Mouse (Mus musculus): Measurements from ENCODE around the gene Pde10a. TPM values are rescaled to one million over a fixed set of nuclear protein-coding genes. Genes with fewer than 3 reads are reported as not detected.

Gene Pde10a
- total RNA-seq, 2 experiments from 2014 or later: 20.2 to 21.3 TPM

GRCm38 (mm10) chr17:8524387-8525165 lies 596 bp upstream of the Pde10a start:
- peak; percentile 54 to 67 for DNase-seq (ENCODE audit: low spot score in 2 of 2)

DNA sequence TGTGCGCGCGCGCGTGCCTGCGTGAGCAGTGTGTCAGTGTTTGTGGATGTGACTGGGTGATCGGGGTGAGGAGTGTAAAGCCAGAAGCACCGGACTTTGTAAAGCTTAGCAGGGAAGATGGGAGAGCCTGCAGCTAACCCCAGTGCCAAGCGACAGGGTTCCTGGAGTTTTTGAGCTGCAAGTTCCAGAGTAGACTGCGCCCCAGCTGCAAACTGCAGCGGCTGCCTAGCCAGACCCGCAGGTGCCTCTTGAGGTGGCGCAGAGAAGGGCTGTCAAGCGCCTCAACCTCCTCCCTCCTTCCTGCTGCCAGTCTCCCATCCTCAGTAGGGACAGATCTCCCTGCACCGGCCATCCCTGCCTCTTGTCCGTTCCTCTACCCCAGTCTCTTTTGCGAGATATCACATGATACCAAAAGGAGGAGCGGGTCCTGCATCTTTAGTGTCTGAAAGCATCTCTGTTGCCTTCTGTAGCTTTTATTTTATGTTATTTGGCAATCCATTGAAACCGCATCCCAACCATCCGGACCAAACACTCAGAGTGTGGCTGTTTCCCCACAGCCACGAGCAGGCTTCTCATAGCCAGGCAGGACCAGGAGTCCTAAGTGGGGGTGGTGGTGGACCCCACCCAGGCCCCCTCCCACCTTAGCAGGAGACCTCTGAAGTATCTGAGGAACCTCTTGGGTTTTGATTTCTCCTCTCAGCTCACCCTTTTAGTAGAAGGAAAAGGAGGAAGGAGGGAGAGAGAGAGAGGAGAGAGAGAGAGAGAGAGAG lies 984 bp downstream of the Pde10a start:
- DNase-seq (ENCODE audit: low spot score in 2 of 2): no peak

- DNase-seq (ENCODE audit: low spot score in 2 of 2): no peak
Observed at GRCm38 (mm10) chr17:8526815-8527261, 1.7 kb downstream of the Pde10a start.

DNA sequence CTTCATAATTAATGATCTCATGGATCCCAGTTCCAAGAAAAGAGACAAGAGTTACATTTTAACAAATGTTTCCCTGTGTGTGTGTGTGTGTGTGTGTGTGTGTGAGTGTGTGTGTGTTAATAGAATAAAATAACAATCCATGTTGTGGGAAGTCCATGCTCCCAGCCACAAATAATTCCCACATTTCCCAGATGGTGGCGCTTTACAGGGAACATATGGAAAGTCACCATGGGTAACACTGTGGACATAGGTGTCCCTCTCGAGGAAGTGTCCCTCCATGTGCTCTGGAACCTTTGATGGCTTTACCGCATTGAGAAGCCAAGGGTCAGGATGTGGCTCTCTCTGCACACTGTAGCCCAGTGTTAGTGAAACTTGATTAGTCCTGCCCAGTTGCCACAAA lies 3.5 kb downstream of the Pde10a start:
- DNase-seq (ENCODE audit: low spot score in 2 of 2): no peak

DNA sequence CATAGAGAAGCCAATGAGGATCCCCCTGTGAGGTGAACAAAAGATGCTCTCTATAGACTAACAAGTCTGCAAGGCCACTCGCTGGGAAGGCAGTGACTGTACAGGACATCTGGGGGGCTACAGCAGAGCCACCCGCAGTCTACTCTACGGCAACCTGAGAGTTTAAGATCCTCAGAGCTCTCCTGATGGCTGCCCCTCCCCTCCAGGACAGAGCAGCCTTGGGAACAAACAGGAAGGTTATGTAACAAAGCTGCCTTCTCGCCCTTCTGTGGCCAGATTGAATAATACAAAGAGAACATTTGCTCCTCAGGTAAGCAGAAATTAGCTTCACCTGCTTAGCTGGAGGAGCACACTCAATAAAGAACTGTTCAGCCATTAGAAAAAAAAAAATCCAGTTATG lies 7.4 kb downstream of the Pde10a start:
- DNase-seq (ENCODE audit: low spot score in 2 of 2): no peak

GRCm38 (mm10) chr17:8533828-8534227 lies 8.7 kb downstream of the Pde10a start:
- no peak for DNase-seq (ENCODE audit: low spot score in 2 of 2)

DNA sequence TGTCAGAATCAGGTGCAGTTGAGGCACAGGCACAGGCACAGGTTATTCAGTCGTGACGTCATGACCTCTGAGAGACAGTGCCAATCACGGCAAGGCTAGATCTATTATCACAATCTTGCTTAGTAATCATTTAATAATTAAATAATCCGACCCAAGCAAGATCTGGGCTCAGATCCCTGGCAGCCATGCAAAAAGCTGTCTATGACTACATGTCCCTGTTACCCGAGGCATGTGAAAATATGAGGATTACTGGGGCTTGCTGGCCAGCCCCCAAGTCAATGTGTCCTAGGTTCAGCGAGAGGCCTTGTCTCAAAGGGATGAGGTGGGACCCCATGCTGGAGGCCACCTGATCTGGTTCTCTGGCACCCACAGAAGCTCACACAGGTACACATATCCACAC lies 11.3 kb downstream of the Pde10a start:
- no peak for DNase-seq (ENCODE audit: low spot score in 2 of 2)

DNA sequence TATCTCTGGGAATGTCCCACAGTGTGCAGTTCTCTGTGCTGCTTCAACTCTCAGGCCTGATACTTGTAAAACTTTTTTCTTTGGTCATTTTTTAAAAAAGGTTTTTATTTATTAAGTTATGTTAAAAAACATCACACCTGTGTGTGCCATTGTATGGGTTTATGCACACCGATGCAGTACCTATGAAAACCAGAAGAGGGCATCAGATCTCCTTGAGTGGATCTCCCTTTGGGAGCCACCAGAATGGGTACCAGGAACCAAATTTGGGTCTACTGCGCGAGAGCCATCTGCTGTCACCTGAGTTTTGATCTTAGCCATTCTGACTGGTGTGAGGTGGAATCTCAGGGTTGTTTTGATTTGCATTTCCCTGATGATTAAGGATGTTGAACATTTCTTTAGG lies 12.9 kb downstream of the Pde10a start:
- DNase-seq (ENCODE audit: low spot score in 2 of 2): no peak

GRCm38 (mm10) chr17:8541974-8542538 lies 16.9 kb downstream of the Pde10a start:
- DNase-seq (ENCODE audit: low spot score in 2 of 2): no peak

DNA sequence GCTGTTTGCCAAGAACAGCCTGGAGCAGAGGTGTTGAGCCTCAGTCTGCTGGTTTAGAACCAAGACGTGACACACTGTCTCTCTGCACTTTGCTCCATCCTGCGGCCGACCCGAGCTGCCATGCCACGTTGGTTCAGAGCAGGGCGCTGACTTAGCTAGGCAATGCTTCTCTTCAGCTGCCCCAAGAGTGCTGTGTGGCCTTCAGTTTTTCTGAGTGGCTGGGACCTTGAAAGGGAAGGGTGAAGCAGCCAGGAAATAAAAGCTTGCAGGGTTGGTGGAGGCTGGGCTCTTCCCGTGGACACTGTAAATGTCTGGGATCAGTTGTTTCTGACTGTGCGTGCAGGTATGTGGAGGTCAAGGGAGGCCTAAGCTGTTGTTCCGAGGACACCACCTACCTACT lies 21.2 kb downstream of the Pde10a start:
- no peak for DNase-seq (ENCODE audit: low spot score in 2 of 2)

GRCm38 (mm10) chr17:8548733-8549132 lies 23.6 kb downstream of the Pde10a start:
- DNase-seq (ENCODE audit: low spot score in 2 of 2): no peak

DNA sequence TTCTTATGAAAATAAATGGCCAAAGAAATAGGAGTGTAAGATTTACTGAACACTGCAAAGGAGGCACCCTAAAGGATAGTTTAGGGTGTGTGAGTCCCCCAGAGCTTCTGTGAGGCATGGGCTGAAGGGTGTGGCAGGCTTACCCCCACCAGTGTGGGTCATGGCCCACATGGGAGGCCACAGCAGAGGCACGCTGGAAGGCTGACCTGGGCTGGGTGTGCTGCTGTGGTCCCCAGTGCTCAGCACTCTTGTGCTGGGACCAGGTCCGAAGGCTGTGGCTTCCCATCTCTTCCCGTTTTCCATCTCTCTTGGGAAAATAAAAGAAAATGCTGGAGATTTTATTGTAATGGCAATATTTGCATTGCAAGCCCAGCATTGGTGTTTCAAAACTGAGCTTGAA lies 26.5 kb downstream of the Pde10a start:
- no peak for DNase-seq (ENCODE audit: low spot score in 2 of 2)

DNA sequence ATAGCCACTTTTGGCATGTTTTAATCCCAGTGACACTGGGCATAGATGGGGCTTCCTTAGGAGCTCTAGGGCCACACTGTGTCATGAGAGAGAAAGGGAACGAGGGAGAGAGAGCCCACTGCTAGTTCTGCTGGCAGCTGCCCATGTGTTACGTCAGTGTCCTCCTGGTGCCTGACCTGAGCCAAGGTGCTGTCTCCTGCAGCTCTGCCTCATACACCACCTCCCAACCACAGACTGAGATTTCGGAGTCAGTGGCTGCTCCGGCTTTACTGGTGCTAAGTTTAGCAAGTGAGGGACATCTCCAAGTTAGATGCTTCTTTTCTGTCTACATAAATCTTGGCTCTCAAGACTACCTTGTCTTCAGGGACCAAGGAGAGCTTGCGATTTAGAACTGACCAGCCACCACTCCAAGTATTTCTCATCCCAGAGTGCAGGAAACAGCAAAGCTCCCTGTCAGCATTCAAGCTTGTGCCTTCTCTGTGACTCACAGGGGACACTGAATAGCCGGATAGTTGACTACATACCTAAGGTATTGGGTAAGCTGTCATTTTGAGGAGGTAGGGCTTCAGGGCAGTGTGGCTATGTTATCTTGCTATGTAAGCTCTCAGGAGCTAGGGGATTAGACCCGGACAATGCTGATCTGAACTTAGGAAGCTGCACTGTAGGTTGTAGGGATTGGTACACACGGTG lies 27.3 kb downstream of the Pde10a start:
- no peak for DNase-seq (ENCODE audit: low spot score in 2 of 2)

DNA sequence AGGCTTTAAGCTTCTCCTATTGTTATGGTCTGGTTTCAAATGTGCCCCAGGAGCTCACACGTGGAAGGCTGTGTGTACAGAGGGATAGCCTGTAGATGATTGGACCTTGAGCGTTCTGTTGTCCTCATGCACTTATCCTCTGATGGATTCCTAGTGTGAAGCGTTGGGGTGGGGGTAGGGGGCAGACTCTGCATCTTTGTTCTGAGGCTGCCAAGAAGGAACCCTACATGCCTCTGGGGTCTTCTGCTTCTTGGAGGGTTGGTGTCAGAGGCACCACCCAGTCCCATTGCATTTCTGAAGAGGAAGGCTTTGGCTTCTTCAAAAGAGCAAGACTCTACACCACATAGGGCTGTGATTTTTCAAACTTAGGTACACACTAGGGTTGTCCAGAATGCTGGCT lies 28.4 kb downstream of the Pde10a start:
- DNase-seq (ENCODE audit: low spot score in 2 of 2): no peak

GRCm38 (mm10) chr17:8554219-8554618 lies 29.0 kb downstream of the Pde10a start:
- no peak for DNase-seq (ENCODE audit: low spot score in 2 of 2)

GRCm38 (mm10) chr17:8555785-8556184 lies 30.6 kb downstream of the Pde10a start:
- DNase-seq (ENCODE audit: low spot score in 2 of 2): no peak

- DNase-seq (ENCODE audit: low spot score in 2 of 2): no peak
Observed at GRCm38 (mm10) chr17:8556223-8556622, 31.1 kb downstream of the Pde10a start.

DNA sequence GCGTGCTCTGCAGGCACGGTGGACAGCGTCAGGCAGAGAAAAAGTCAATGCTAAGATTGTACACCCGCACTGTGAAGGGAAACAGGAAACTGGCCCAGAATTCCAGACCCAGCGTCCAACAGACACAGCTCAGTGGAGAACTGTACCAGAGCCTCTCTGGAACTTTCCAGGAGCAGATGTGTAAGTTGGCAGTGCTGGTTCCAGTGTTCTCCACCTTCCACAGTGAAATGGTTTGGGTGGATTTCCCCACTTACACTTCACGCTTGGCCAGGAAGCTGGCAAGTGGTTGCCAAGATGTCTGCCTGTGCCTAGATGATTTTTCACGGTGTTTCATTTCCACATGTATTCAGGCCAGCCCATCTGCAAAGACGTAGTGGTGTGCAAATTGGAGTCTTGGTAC lies 32.8 kb downstream of the Pde10a start:
- DNase-seq (ENCODE audit: low spot score in 2 of 2): no peak

- no peak for DNase-seq (ENCODE audit: low spot score in 2 of 2)
Observed at GRCm38 (mm10) chr17:8562101-8562885, 37.1 kb downstream of the Pde10a start.

GRCm38 (mm10) chr17:8562886-8563280 lies 37.7 kb downstream of the Pde10a start:
- DNase-seq (ENCODE audit: low spot score in 2 of 2): no peak

- DNase-seq (ENCODE audit: low spot score in 2 of 2): no peak
Observed at GRCm38 (mm10) chr17:8566850-8567249, 41.7 kb downstream of the Pde10a start, which contains the start of gene Gm17087. TSS of gene Gm17087 (minus strand) at chr17:8566950.
